Mouse (Mus musculus) gastrocnemius, postnatal 4 days (tissue): Measurements from ENCODE around the gene Itpr2. TPM values are rescaled to one million over a fixed set of nuclear protein-coding genes. Genes with fewer than 3 reads are reported as not detected.

Experiments used
- DNase-seq, 2 experiments: peaks; one replicate each; pipeline ENCODE4 v3.0.0; 2021 to 2022; ENCODE audit warnings: low spot score in 2 of 2, mixed read lengths in 2 of 2
- total RNA-seq, 2 experiments: library from RNA; stranded (reverse); gene quantifications; 2 replicates each; pipeline ENCODE4 v1.2.3; 2021

Itpr2 gene
- total RNA-seq, 2 experiments from 2014 or later, result 18.9 to 22.3 TPM

- DNase-seq, result no peak
These were observed 312.0 kb downstream of the Itpr2 start for GRCm38 (mm10) chr6:146190006-146190405.

GRCm38 (mm10) chr6:146185532-146185931 lies 316.5 kb downstream of the Itpr2 start:
- no peak for DNase-seq

GRCm38 (mm10) chr6:146184771-146185170 lies 317.3 kb downstream of the Itpr2 start:
- DNase-seq, result no peak

DNA sequence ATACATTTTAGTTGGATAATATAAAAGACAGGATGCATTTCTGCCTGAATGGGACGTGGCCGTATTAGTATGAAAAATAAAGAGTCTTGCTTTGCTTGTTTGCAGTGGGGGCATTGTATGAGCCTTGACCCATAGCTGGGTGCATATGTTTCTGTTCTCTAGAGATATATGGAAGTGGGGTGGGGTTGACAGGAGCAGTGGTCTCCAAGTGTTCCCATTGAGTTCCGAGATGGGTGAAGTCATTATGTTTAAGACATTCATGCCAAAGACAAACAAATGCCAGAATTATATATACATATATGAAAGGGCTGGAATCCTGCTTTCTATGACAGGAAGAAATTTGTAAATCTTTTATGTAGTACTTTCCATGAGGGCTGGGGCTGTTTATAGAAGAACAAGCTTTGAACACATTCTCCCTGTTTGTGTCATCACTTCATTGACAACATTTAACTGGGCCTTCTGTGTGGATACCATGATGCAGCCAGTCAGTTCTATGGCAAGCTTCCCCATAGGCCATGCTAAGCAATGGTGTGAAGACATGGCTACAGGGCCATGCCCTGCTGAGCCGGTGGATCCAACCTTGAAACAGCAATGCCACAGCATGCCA lies 327.3 kb downstream of the Itpr2 start:
- no peak for DNase-seq

GRCm38 (mm10) chr6:146170603-146171051 lies 331.4 kb downstream of the Itpr2 start:
- DNase-seq, result peak in 1 of 2 experiments; percentile 41

DNA sequence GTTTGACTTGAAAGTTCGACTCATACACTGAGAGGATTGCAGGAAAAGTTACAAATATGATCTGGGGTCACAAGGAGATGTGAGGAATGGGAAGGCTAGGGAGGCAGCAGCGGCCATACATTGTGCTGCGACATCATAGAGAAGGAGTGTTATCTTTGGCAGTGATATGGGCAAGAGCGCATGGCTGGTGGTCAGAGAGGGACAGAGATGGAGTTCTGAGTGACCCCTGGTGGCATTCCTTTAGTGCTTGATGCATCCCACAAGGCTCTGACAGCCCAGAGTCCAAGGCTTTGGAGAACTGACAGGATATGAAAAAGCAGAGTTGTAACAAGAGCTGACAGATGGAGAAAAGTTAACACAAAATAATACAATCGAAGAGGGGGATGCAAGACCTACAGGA lies 334.8 kb downstream of the Itpr2 start:
- DNase-seq, result no peak

- no peak for DNase-seq
These were observed 342.4 kb downstream of the Itpr2 start for GRCm38 (mm10) chr6:146159641-146160040.

GRCm38 (mm10) chr6:146158717-146159116 lies 343.3 kb downstream of the Itpr2 start:
- no peak for DNase-seq

GRCm38 (mm10) chr6:146157983-146158535 lies 344.0 kb downstream of the Itpr2 start:
- DNase-seq, result no peak

- DNase-seq, result no peak
These were observed 344.9 kb downstream of the Itpr2 start for GRCm38 (mm10) chr6:146157099-146157498.

DNA sequence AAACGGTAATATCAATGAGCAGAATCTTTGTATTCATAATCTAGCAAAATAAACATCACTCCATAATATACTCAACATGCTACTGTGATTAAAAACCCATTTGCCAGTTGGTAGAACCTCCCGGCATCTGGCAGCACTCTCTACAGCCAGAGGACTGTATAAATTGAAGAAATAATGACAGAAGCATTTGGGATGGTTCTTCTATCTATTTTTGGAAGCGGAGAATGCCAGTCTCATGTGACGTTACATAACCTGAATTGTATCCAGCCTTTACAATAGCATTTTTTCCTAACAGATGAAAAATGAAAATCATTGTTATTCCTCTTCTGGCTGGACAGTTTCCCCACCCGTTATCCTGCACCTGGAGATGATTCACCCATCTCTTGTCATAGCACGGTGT lies 345.5 kb downstream of the Itpr2 start:
- no peak for DNase-seq

GRCm38 (mm10) chr6:146155156-146155734 lies 346.8 kb downstream of the Itpr2 start:
- DNase-seq, result no peak

GRCm38 (mm10) chr6:146152843-146153242 lies 349.2 kb downstream of the Itpr2 start:
- DNase-seq, result no peak

DNA sequence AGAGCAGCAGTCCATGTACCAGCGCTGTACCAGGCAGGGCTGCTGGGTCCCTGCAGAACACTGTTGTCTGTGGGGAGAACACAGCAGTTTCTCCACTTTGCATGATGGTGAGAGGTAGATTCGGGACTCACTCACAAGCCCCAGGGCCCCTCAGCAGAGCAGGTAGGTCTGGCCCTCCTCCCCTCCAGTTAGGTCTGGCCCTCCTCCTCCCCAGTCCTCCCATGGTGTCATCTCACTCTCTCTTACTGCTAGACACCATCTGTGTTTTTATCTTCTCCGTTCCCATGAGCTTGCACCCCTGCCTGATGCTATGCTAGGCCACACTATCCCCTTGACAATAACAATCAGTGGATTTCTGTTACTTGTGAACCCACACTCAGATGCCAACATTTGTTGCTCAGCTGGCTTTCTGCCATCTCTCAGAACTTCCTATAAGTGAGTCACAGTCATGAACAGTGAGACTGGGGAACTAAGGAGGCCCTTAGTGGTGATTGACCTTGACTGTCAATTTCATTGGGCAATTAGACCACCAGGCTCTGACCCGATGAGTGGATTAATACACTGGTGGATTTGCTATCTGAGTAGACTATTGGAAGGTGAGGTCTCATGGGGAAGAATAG lies 360.9 kb downstream of the Itpr2 start:
- DNase-seq, result no peak

DNA sequence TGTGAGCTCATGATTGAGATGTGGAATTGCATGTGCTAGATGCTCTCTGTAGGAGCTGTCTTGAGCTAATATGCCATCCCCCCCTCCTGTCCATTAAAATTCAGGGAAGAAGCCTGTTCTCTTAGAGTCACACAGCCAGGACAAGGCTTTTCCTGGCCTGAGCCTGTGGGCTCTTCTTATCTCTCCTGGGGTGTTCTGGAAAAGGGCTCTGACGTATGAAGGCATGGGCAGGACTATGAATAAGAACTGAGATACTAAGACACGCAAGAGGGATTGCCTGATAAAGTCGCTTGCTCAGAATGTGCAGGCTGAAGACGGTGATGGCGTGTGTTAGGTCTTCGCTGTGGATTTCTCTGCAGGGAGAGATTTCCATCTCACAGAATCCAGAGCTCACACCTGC lies 361.9 kb downstream of the Itpr2 start:
- no peak for DNase-seq

DNA sequence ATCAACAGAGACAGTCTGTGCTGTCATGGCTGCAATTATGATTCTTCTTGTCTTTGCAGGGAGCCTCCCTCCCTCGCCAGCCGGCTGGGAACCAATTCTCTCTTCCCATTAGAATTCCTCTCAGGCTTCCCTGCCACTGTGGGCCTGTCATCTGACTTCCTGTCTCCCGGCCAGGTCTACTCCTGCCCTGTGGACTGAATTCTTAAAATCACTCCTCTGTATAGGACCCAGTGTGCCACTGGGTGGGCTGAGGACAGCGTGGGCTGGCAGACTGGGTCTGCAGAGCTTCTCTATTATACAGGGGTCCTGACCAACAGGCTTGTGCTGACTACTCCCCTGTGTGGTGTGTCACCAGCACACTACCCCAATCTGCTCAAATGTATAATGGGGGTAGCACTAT lies 365.4 kb downstream of the Itpr2 start:
- no peak for DNase-seq

DNA sequence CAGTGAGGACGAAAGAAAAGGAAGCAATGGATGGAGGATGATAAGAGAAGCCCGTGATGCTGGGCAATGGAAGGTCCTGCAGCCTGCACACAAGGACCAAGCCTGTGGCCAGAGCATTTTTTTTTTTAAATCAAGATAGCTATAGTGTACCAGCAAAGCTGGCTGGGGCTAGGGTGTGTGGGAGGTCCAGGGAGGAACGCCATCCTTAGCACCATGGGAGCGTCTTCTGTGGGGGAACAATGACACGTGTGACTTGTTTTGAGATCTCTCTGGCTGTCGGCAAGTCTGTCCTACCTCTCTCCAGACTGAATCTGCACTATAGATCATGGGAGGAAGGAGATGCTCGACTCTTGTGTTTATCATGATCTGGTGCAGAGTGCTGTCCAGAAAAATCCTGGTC lies 365.8 kb downstream of the Itpr2 start:
- DNase-seq, result no peak

DNA sequence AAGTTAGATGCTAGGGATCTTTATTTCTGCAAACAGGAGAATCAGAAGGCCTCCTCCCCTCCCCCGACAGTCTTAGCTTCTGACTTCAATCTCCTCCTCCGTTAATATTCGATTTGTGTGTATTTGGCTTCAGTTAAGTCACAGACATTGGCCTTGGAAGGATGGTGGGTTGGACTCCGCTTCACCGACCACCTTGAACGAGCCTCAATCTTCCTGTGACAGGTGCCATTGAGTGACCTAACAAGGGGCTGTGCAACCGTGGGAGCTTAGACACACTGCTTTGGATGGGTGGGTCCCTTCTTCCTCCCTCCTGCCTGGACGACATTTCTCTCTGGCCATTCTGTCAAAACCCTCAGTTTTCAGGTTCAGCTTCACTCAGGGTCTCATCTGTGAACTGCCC lies 366.7 kb downstream of the Itpr2 start:
- no peak for DNase-seq

- no peak for DNase-seq
These were observed 368.1 kb downstream of the Itpr2 start for GRCm38 (mm10) chr6:146133921-146134320.

- DNase-seq, result no peak
These were observed 373.0 kb downstream of the Itpr2 start for GRCm38 (mm10) chr6:146129066-146129465.

DNA sequence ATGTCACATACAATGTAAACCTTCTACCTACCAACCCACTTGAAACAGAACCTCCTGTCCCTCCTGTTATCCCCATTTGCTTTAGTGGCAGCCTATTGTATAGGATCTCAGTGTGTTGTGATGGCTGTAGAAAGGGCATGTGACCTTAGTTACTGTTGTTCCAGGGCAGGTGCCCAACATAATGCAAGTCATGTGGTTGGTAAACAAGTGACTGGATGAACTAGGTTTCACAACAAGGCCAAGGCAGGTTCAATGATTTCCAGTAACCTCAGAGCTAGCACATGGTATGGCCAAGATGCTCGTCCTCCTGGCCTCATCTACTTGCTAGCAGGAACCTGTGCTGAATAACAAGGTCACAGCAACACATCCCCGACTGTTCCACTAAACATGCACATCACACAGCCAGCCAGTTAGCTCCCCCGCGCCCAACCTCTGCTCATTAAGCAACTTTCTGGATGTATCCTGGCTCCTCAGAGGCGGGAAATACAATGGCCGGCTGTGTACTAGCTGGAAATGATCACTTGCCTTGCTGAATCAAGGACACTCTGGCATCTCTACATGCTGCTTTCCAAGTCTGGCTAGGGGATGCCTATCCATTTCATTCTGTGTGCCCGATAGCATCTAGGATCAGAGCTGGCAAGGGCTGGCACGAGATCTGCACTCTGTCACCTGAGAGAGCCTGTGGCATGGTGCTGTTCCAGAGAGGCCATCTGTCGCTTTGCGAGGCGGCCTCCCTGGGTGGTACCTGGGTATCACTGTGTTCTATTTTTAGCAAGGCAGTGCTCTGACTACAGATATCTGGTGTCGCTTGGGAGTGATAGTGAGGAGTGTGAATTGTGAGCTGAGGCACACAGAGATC lies 375.0 kb downstream of the Itpr2 start:
- DNase-seq, result no peak
